Mouse (Mus musculus): ENCODE results near the gene Gm21170. TPM values are rescaled to one million over a fixed set of nuclear protein-coding genes. Genes with fewer than 3 reads are reported as not detected.
"Not testable (repeated sequence)": the region's sequence is repeated elsewhere in the genome, so short reads cannot be mapped to it uniquely, and the experiment has no call there.

The Gm21170 gene
- polyA plus RNA-seq (2015; fragmentation: Nextera tagmentation; extraction: Ambion mirVana): not detected in 2 replicates

DNA sequence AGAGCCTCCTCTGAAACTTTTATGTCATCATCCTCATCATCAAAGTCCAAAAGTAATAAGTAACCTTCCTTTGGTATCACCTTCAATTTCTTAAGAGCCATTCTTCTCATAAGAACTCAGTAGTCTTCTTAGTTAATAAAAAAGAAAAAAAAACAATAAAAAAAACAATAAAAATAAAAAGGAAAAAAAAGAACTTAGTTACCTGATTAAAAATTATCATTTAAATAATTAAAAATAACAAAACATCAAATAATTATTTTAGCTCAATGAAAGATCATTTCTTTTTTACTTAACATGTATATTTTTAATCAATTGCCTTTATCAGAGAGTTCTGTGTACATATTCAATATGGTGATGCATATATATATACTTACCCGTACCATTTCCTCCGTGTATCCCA is at the start of gene Gm21170:
TSS of gene Gm21170 (minus strand) at position 101 of the 400 bp plus-strand sequence.
- H3K27ac ChIP-seq; H3K4me1 ChIP-seq (replicated peaks); H3K9ac ChIP-seq; H3K27me3 ChIP-seq; H3K9me3 ChIP-seq (replicated peaks); H3K4me2 ChIP-seq; ATAC-seq (replicated peaks; ENCODE audit: insufficient number of reproducible peaks, insufficient read depth, low FRiP score, low read depth); H3K4me3 ChIP-seq; H3K36me3 ChIP-seq: not testable (repeated sequence)
- no CpG with 5 or more reads among the region's 2 CpGs for WGBS

Other genes with a start within 250 kb of the Gm21170 start
- not detected in 2 replicates for gene Gm21256, start 240.1 kb downstream of the Gm21170 start, polyA plus RNA-seq (2015; fragmentation: Nextera tagmentation; extraction: Ambion mirVana)

All from heart, embryonic 15.5 days (tissue).